Mouse (Mus musculus) lung, postnatal 0 days (tissue): ENCODE measurements around the gene Lrrc36.
A peak's percentile ranks its signal among the peaks of the same experiment; 100 is the strongest.

ENCODE experiments used
- CTCF ChIP-seq: IDR thresholded peaks from 2 replicates; pipeline ENCODE4 v1.5.1; 2016; ENCODE audit warnings: antibody characterized with exemption, mild to moderate bottlenecking
- EP300 ChIP-seq: IDR thresholded peaks from 2 replicates; pipeline ENCODE4 v1.6.1; 2016; ENCODE audit warnings: antibody characterized with exemption, mild to moderate bottlenecking, control low read depth

GRCm38 (mm10) chr8:105378673-105379072 lies 34.7 kb upstream of the Lrrc36 start:
- TF ChIP-seq EP300 (no peak), CTCF (peak; percentile 4; the same call in 1 of the 2 replicates)
